8 mouse cellular contexts compared by ENCODE assay signal in genomic region chr2:32575586-32576160, GRCm38 (mm10). TPM values are rescaled to one million over a fixed set of nuclear protein-coding genes. Genes with fewer than 3 reads are reported as not detected.
DNase-seq lines count a peak whose midpoint lies in the region; ATAC-seq and TF ChIP-seq lines count a peak whose summit lies in the region.

9430097D07Rik (minus strand) TSS chr2:32575684.

- no peaks in the 10 kb centered on the region for H3K27me3 ChIP-seq in kidney, postnatal 0 days (ENCODE audit: insufficient read depth, low read length)
- H3K27me3 ChIP-seq in forebrain, embryonic 10.5 days (ENCODE audit: poor library complexity, severe bottlenecking): peaks cover 49% of the 10 kb centered on the region
- no peaks in the 10 kb centered on the region for H3K27me3 ChIP-seq in splenic B cell, adult 2 months (ENCODE audit: control insufficient read depth, insufficient read depth, low read length, poor library complexity, severe bottlenecking)

- no peak for ATAC-seq in kidney, postnatal 0 days (replicated peaks; ENCODE audit: low FRiP score, low read depth)
- peak; percentile 60 for ATAC-seq in cerebellum, adult (ENCODE audit: insufficient number of reproducible peaks, low FRiP score, low TSS enrichment)
- peak; percentile 49 for ATAC-seq in megakaryocyte progenitor cell, adult 5-6 weeks (replicated peaks; ENCODE audit: poor library complexity)

- no peaks in the 10 kb centered on the region for H3K9me3 ChIP-seq in kidney, postnatal 0 days (replicated peaks; ENCODE audit: low read length)
- H3K9me3 ChIP-seq in forebrain, embryonic 10.5 days: no peaks in the 10 kb centered on the region

- peak within 1 kb of the TSS; percentile 31 for H3K4me3 ChIP-seq in kidney, postnatal 0 days (replicated peaks; ENCODE audit: low read depth, low read length)
- H3K4me3 ChIP-seq in forebrain, embryonic 10.5 days: peak within 1 kb of the TSS; percentile 70

- no peak within 1 kb of the TSS for H3K27ac ChIP-seq in kidney, postnatal 0 days
- H3K27ac ChIP-seq in forebrain, embryonic 10.5 days: peak within 1 kb of the TSS; percentile 77

- 9% methylated on average over 28 of the region's 28 CpGs for WGBS in kidney, postnatal 0 days
- WGBS in forebrain, embryonic 10.5 days: 4% methylated on average over 28 of the region's 28 CpGs

- H3K9ac ChIP-seq in kidney, postnatal 0 days (ENCODE audit: low read depth, low read length): peak within 1 kb of the TSS; percentile 44; the same call in 1 of the 2 replicates

- 0 out of 2 replicates have a peak, but pooled peaks cover 5% of the 10 kb centered on the region for H3K36me3 ChIP-seq in kidney, postnatal 0 days (ENCODE audit: insufficient read depth, low read length)
- H3K36me3 ChIP-seq in forebrain, embryonic 10.5 days (replicated peaks): peaks cover 14% of the 10 kb centered on the region
- H3K36me3 ChIP-seq in splenic B cell, adult 2 months (ENCODE audit: control insufficient read depth, insufficient read depth, low read length, poor library complexity, severe bottlenecking): no peaks in the 10 kb centered on the region; the same call in 1 of the 2 replicates

- TF ChIP-seq CTCF in kidney, postnatal 0 days (IDR thresholded peaks at IDR 0.05; ENCODE audit: low read depth): no peak

- peak within 1 kb of the TSS; percentile 64 for H3K4me2 ChIP-seq in kidney, postnatal 0 days (ENCODE audit: low read length)

- peaks cover 13% of the 10 kb centered on the region for H3K4me1 ChIP-seq in kidney, postnatal 0 days (replicated peaks; ENCODE audit: insufficient read depth, low read length)
- H3K4me1 ChIP-seq in forebrain, embryonic 10.5 days: peaks cover 35% of the 10 kb centered on the region

- DNase-seq in kidney, postnatal 0 days (ENCODE audit: low spot score): peak; percentile 62
- DNase-seq in kidney, adult 8-10 months: no peak
- peak; percentile 69 for DNase-seq in forebrain, embryonic 10.5 days (ENCODE audit: extremely low spot score, low spot score)
- DNase-seq in kidney, postnatal 4 days: peak; percentile 60 to 71
- DNase-seq in splenic B cell, adult 2 months (ENCODE audit: low read depth, low spot score): peak; percentile 53
- no peak for DNase-seq in gastrocnemius, postnatal 14 days

- intact Hi-C loops in gastrocnemius, postnatal 14 days (cut with DNase I; ENCODE audit: low total_unique reads): loop anchor here (5.0 kb wide), 1 partner anchor 112 kb away; no protein-coding TSS in a partner anchor

RNA-seq across cellular contexts. Expression of gene 9430097D07Rik, which starts in this region (rescaled TPM):
- polyA plus RNA-seq in kidney, postnatal 0 days (2015; fragmentation: Nextera tagmentation; extraction: Ambion mirVana): 0.08 TPM in 1 of 2 replicates, not detected in the other
- 0.19 and 0.30 TPM in 2 replicates for polyA plus RNA-seq in forebrain, embryonic 10.5 days (2016; fragmentation: Nextera tagmentation; extraction: Ambion mirVana)
- total RNA-seq in megakaryocyte progenitor cell, adult 5-6 weeks (2015): not detected in 2 replicates
- total RNA-seq in megakaryocyte progenitor cell, adult 5-6 weeks (2017): not detected in 2 replicates
- total RNA-seq in gastrocnemius, postnatal 14 days (2021): not detected

Comparison
In these comparisons a context has a peak if more than half of its experiments do, and no peak if none do; other contexts are left out.
1. DNase-seq: peak in kidney, postnatal 4 days (2 of 2) and splenic B cell, adult 2 months (single experiment); none in kidney, adult 8-10 months (0 of 2) and gastrocnemius, postnatal 14 days (single experiment).
2. Peak in DNase-seq, H3K4me3 ChIP-seq, H3K9ac ChIP-seq and H3K4me2 ChIP-seq in kidney, postnatal 0 days; RNA of the gene not detected or under 1 TPM.
3. Peak in DNase-seq, H3K4me3 ChIP-seq and H3K27ac ChIP-seq in forebrain, embryonic 10.5 days; RNA of the gene not detected or under 1 TPM.
4. Peak in ATAC-seq in megakaryocyte progenitor cell, adult 5-6 weeks; RNA of the gene not detected or under 1 TPM.